Mouse (Mus musculus): Measurements from ENCODE around the gene Kdm4b.

Gene Kdm4b

DNA sequence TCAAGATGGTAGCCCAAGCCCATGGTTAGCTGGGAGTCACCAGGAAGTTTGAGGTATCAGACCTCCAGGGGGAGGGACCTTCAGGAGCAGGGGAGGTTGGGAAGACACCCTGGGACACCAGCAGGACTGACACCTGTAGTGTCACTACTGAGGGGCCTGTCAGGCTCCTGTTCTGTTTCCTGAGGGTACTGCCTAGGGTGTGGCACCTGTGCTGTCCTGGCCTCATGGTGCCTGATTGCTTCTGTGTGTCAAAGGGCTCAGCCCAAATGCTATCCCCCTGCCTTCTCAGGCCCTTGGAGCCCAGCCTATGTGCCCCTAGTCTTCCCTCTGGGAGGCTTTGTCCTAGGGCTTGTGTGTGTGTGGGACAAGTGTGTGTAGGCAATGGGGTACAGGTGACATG, 22.7 kb downstream of the Kdm4b start:
- Histone ChIP-seq H3K27me3 (ENCODE audit: control insufficient read depth, insufficient read depth, low read length, poor library complexity, severe bottlenecking) (no peaks in the 10 kb centered on the region), H3K36me3 (ENCODE audit: control insufficient read depth, insufficient read depth, low read length, poor library complexity, severe bottlenecking) (no peaks in the 10 kb centered on the region; the same call in 1 of the 2 replicates)
- no peak for DNase-seq (ENCODE audit: low read depth, low spot score)

DNA sequence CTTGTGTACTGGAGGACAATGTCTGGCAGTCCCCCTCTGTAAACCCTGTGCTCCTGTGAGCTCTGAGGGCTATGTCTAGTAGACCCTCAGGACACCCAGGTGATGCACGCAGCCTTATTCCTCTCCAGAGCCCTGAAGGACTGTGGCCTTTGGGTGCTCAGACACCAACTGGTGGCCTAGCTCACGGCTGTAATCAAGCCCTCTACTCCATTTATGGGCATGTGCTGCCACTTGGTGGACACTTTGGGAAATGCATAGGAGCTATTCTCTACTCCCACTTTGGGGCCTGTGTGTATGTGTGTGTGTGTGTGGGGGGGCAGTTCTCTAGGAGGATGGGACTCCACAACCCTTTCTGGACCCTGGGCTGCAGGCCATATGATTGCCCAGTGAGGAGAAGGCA, 24.8 kb downstream of the Kdm4b start:
- Histone ChIP-seq H3K36me3 (ENCODE audit: control insufficient read depth, insufficient read depth, low read length, poor library complexity, severe bottlenecking) (no peaks in the 10 kb centered on the region; the same call in 1 of the 2 replicates), H3K27me3 (ENCODE audit: control insufficient read depth, insufficient read depth, low read length, poor library complexity, severe bottlenecking) (no peaks in the 10 kb centered on the region)
- peak; percentile 89 for DNase-seq (ENCODE audit: low read depth, low spot score)

DNA sequence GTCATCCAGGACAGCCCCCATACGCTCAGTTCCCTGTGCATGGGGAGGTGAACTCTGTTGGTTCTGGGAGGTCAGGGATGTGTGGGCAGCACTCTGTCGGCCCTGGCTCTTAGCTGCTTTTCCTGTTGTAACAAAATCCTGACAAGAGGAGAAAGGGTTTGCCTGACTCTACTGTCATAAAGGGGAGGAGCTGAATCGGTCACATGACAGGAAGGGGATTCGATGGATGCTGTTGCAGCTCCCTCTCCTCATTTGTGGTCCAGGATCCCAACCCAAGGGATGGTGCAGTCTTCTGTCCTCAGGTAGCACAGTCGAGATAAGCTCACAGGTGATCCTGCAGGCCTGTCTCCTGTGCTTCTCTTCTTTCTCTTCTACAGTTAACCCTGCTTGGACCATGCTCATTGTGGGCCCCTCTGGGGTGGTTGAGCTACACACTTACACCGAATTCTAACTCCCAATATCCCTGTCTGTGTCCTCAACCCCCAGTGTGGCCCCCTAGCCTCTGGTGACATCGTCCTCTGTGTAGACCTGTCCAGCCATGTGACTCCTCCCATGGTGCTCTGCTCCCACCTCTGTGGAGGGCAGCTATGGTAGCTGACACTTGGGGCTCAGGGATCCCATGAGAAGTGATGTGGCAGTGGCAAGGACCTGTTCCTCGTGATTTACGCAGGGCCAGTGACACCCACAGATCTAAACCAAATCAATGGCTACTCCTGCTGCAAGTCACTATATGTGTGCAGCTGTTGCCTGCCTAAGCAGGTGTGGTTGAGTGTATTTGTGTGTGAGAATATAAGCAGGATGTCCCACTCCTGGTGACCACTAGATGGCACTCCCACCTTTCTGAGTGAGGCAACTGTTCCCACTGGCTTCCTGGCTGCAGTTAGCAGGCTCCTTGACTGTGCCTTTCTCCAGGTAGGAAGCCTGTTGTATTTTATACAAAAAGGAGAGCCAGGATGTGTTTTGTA, 31.3 kb downstream of the Kdm4b start:
- peak; percentile 87 for DNase-seq (ENCODE audit: low read depth, low spot score)
- Histone ChIP-seq H3K27me3 (ENCODE audit: control insufficient read depth, insufficient read depth, low read length, poor library complexity, severe bottlenecking) (no peaks in the 10 kb centered on the region), H3K36me3 (ENCODE audit: control insufficient read depth, insufficient read depth, low read length, poor library complexity, severe bottlenecking) (no peaks in the 10 kb centered on the region; the same call in 1 of the 2 replicates)

DNA sequence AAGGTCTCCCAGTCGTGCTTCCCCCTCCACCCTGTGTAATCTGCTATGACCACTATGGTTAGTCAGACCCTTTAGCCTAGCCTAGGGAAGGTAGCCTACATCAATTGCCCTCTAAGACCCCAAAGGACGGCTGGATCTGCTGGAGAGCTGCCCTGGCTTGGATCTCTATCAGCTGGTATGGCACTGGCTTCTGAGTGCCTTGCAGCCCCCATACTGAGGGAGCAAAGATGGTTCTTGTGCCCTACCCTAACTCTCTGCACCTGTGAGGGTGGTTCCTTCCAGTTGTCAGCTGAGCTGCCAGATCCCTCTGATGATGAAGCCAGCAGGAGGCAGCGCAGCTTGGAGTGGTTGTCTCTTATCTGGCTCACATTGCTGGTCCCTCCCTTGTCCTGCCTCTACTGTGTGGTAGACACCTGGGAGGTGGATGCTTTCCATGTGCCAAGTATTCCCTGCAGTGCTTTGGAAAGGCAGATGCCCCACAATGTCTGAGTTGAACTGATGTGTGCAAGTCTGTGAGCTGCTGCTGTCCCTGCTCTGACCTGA, 33.4 kb downstream of the Kdm4b start:
- no peaks in the 10 kb centered on the region; the same call in 1 of the 2 replicates for H3K36me3 ChIP-seq (ENCODE audit: control insufficient read depth, insufficient read depth, low read length, poor library complexity, severe bottlenecking)
- H3K27me3 ChIP-seq (ENCODE audit: control insufficient read depth, insufficient read depth, low read length, poor library complexity, severe bottlenecking): no peaks in the 10 kb centered on the region
- no peak for DNase-seq (ENCODE audit: low read depth, low spot score)

DNA sequence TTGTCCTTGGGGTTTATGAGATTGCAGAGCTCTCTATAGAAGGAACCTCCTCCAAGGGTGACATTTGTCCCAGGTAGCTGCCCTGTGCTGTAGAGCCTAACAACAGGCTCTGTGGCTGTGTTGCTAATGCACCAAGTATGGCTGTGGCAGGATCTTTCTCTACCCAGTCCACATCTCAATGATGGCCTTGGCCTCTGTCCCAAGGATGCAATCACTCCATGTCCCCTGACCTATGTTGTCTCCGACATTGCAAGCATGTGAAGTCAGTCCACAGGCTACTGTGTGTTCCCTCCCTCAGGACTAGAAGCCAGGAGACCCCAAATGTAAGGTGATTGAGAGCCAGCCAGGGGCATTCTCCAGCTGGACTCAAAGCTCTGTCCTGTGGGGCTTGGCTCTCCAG, 34.0 kb downstream of the Kdm4b start:
- DNase-seq (ENCODE audit: low read depth, low spot score): no peak
- Histone ChIP-seq H3K36me3 (ENCODE audit: control insufficient read depth, insufficient read depth, low read length, poor library complexity, severe bottlenecking) (no peaks in the 10 kb centered on the region; the same call in 1 of the 2 replicates), H3K27me3 (ENCODE audit: control insufficient read depth, insufficient read depth, low read length, poor library complexity, severe bottlenecking) (no peaks in the 10 kb centered on the region)

DNA sequence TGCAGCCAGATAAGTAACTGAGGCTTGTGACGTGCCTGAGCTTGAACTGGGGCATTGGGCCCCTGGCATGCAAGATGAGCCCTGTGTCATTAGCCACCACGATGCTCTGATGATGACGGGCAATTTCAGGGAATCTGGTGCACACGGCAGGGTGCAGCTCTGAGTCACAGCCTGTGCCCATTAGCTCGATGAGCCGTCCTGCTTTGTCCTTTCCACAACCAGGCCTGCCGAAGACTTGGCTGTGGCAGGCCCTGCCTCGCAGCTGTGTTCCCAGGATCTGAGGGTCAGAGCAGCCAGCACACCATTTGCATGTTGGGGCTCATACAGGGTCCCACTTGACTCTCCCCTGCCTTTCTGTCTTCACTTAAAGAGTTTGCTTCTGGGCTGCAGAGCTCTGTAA, 34.6 kb downstream of the Kdm4b start:
- H3K36me3 ChIP-seq (ENCODE audit: control insufficient read depth, insufficient read depth, low read length, poor library complexity, severe bottlenecking): no peaks in the 10 kb centered on the region; the same call in 1 of the 2 replicates
- H3K27me3 ChIP-seq (ENCODE audit: control insufficient read depth, insufficient read depth, low read length, poor library complexity, severe bottlenecking): no peaks in the 10 kb centered on the region
- no peak for DNase-seq (ENCODE audit: low read depth, low spot score)

DNA sequence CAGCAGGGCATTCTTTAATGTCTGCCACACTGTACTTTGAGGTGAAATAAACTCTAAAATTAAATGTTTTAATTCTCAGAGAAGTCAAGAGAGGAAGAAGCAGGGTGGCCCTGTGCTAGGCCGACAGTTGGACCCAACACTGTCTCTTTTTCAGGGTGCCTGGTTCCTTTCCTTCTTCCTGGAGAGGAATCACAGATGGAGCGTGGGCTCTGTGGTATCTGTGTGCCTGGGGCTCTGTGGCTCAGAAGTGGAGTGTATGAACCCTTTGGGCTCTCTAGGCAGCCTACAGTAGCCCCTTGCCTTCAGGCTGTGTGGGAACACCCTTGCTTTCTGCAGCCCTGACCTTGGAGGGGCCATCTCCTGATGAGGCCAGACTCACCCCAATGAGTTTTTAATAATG, 35.7 kb downstream of the Kdm4b start:
- Histone ChIP-seq H3K36me3 (ENCODE audit: control insufficient read depth, insufficient read depth, low read length, poor library complexity, severe bottlenecking) (no peaks in the 10 kb centered on the region; the same call in none of the 2 replicates), H3K27me3 (ENCODE audit: control insufficient read depth, insufficient read depth, low read length, poor library complexity, severe bottlenecking) (no peaks in the 10 kb centered on the region)
- no peak for DNase-seq (ENCODE audit: low read depth, low spot score)

DNA sequence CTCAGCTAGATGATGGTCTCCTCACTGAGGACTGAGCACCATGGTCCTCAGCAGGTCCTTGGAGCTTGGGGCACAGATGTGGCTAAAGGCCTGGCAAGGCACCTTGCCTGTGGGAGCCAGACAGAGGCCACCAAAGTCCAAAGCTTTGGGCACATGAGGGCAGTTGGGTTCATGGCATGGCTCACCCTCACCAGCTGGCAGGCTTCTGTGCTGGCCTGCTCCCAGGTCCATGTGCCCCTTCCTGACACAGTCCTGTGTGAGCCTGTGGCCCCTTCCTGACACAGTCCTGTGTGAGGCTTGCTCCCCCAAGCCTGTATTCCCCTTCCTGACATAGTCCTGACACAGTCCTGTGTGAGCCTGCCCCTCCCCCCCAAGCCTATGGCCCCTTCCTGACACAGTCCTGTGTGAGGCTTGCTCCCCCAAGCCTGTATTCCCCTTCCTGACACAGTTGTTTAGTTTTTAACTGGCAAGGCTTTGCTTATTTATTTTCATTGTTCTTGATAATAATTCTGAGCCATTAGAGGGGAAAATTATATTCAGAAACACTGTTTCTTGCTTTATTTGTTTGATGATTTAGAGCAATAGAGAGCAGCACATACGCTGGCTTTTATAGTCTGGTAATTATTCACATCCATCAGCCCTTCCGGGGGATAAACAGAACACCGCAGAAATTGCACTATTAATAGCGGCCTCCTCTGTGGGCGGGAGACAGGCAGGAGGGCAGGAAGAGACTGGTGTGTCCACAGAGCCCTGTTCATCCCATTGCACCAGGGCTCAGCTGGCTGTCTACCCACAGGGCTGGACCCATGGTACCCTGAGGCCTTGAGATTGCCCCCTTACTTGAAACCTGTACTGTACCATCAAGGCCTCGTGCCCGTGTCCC, 40.2 kb downstream of the Kdm4b start:
- no peaks in the 10 kb centered on the region; the same call in none of the 2 replicates for H3K36me3 ChIP-seq (ENCODE audit: control insufficient read depth, insufficient read depth, low read length, poor library complexity, severe bottlenecking)
- no peak for DNase-seq (ENCODE audit: low read depth, low spot score)
- no peaks in the 10 kb centered on the region for H3K27me3 ChIP-seq (ENCODE audit: control insufficient read depth, insufficient read depth, low read length, poor library complexity, severe bottlenecking)

DNA sequence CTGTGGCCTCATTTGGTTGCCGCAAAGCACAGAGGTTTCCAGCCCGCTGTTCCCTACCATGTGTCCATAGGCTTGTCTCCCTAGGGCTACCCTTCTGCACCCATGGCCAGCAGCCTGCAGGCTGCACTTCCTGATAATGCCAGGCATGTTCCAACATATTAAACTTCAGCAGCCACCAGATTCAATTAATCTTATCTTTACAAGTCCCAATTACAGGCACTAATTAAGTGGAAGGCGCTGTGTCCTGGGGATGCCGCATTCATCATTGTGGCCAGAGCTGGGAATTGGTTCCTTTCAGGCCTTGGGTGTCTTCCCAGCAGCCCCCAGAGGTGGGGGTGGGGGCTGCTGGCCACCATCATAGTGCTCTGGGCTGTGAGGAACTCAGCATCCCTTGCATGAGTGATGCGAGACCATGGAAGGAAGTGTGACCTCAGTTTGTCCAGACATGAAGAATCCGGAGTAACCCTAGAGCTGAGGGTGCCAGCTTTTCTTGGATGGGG, 42.5 kb downstream of the Kdm4b start:
- H3K36me3 ChIP-seq (ENCODE audit: control insufficient read depth, insufficient read depth, low read length, poor library complexity, severe bottlenecking): peaks cover 2% of the 10 kb centered on the region
- DNase-seq (ENCODE audit: low read depth, low spot score): no peak
- no peaks in the 10 kb centered on the region for H3K27me3 ChIP-seq (ENCODE audit: control insufficient read depth, insufficient read depth, low read length, poor library complexity, severe bottlenecking)

DNA sequence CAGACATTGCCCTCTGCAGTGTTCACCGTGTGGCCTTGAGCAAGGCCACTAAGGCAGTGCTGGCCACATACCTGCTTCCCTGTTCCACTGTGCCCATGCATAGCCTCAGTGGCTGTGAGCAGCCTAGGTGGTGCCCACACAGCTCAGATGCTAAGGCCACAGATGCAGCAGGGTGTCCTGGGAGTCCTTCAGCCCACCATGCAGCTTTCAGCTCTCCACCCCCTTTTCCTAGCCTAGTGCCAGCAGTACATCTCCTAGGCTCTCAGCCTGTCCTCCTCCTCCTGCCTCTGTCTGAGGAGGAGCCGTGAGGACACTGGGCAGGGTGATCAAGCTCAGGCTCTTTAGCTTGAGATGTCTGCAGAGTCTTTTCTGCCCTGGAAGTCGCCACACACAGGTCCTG, 44.2 kb downstream of the Kdm4b start:
- H3K27me3 ChIP-seq (ENCODE audit: control insufficient read depth, insufficient read depth, low read length, poor library complexity, severe bottlenecking): no peaks in the 10 kb centered on the region
- H3K36me3 ChIP-seq (ENCODE audit: control insufficient read depth, insufficient read depth, low read length, poor library complexity, severe bottlenecking): peaks cover 3% of the 10 kb centered on the region
- DNase-seq (ENCODE audit: low read depth, low spot score): no peak

DNA sequence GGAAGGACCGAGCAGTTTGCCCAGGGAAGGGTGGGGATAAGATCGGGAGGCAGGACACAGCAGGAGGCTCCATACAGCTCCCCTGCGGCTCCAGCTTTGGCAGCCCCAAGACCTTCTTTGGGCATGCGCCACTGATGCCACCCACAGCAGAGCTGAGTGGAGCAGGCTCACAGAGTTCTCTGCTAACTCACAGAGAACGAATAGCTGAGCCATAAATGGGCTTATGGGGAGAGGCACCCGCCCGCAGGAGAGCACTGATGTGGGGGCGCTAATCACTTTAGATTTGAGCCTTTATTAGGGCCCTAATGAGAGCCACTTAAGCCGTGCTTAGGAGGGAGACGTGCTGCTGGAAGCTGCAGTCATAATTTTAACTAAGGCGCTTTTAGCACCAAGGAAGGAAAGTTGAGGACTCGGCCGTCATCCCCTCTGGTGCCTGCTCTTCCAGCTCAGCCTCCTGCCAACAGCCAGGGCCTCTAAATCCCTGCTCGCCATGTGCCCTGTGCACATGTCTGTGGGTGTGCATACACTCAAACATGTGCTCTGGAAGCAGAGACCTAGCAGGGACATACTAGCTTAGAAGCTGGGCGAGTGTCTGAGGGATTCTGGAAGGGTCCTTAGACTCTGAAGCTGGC, 45.3 kb downstream of the Kdm4b start:
- H3K27me3 ChIP-seq (ENCODE audit: control insufficient read depth, insufficient read depth, low read length, poor library complexity, severe bottlenecking): no peaks in the 10 kb centered on the region
- DNase-seq (ENCODE audit: low read depth, low spot score): no peak
- H3K36me3 ChIP-seq (ENCODE audit: control insufficient read depth, insufficient read depth, low read length, poor library complexity, severe bottlenecking): peaks cover 3% of the 10 kb centered on the region

DNA sequence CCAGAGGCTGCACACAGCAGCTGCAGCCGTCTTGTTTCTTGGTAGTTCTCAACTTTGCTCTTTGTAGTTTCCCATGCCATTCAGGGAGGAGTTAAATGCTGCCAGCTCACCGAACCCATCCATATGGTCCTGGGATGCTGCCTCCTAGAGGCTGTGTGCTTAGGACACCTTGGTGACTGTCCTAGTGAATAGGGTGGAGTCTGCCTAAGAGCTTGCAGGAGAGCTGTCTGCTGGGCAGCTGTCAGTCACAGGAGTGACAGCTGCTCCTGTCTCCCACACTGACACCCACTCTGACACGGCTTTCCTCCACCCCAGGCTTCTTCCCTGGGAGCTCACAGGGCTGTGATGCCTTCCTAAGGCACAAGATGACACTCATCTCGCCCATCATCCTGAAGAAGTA, 46.2 kb downstream of the Kdm4b start:
- DNase-seq (ENCODE audit: low read depth, low spot score): no peak
- Histone ChIP-seq H3K36me3 (ENCODE audit: control insufficient read depth, insufficient read depth, low read length, poor library complexity, severe bottlenecking) (peaks cover 3% of the 10 kb centered on the region), H3K27me3 (ENCODE audit: control insufficient read depth, insufficient read depth, low read length, poor library complexity, severe bottlenecking) (no peaks in the 10 kb centered on the region)

DNA sequence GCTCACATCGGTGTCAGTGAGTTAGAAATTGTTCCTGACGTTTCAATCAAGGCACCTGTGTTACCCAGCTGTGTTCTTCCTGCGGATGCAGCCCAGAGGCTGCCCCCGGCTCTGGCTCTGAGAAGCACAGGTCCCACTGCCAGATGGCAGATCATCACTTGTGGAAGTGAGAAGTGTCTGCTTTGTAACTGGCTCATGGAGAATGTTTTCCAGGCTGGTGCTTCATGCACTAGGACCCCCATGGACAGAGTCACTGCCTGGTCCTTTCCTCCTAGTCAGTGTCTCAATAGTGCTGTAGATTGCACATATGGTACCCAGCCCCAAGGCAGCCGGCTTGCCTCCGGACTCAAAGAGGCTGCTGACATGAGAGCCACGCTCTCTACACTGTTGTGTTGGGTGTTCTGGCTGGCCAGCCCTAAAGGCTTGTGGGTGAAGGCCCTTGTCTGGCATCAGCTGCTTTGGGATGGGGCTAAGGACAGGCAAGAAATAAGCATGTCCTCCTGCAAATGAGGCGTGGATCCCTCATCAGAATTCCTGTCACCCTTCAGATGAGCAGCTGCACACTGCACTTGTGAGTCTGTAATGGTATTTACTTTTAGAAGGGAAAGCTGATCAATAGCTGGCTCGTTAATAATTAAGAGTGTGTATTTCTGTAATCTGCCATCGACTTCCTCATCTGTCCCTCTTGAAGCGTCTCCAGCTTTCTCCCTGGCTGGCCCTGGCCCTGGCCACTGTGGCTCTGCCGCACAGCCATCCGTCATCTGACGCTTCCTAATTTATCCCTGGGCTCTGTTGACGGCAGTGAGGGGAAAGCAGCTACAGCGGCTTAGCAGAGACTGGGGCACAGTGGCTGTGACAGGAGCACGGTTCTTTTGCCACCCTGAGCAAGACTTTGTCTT, 47.5 kb downstream of the Kdm4b start:
- peaks cover 3% of the 10 kb centered on the region for H3K36me3 ChIP-seq (ENCODE audit: control insufficient read depth, insufficient read depth, low read length, poor library complexity, severe bottlenecking)
- no peak for DNase-seq (ENCODE audit: low read depth, low spot score)

More for the DNA sequence above, 47.5 kb downstream of the Kdm4b start:
- no peaks in the 10 kb centered on the region for H3K27me3 ChIP-seq (ENCODE audit: control insufficient read depth, insufficient read depth, low read length, poor library complexity, severe bottlenecking)
